Mouse (Mus musculus): ENCODE results near the gene Cacna2d3. TPM values are rescaled to one million over a fixed set of nuclear protein-coding genes. Genes with fewer than 3 reads are reported as not detected.

Cacna2d3 gene
- total RNA-seq, 1 experiment from 2014 or later, result not detected

DNA sequence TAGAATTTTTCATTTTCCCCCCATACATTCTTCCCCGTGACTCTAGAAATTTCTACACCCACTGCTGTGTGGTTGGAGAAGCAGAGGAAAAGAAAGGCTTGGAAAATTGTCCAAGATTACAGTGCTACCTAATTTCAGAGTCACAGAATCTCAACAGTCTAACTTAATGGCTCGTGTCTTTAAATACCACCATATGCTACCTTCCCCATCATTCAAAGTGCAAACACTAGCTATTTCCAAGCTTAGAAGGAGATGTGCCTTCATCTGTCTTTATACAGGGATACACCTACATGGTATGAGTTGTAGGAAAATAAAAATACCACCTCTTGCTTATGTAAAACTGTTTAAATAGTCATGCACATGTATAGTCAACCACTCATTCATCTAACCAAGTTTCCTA lies 742.4 kb downstream of the Cacna2d3 start:
- ATAC-seq (replicated peaks in 1 of 2; ENCODE audit: insufficient read depth in 1 of 2, low FRiP score in 2 of 2, low TSS enrichment in 1 of 2, low read depth in 1 of 2, poor library complexity in 2 of 2, severe bottlenecking in 2 of 2), result no peak

DNA sequence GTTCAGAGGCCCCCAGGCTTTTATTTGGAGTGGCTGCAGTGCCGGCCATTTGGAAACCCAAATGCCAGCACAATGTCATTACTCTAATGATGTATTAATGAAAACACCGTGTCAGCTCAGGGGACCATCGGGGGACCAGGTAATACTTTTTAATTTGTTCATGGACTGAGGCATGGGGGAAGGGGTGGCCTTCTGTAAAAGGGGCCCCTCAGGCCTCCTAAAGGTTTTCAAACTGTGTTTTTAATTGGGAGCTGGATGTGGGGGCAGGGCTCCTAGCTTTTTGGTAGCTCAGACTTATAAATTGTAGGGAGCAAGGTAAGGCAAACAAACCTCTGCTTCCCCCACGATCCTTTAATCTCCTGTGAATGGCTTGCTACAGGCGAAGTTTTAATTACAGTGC lies 749.0 kb downstream of the Cacna2d3 start:
- no peak for ATAC-seq (replicated peaks in 1 of 2; ENCODE audit: insufficient read depth in 1 of 2, low FRiP score in 2 of 2, low TSS enrichment in 1 of 2, low read depth in 1 of 2, poor library complexity in 2 of 2, severe bottlenecking in 2 of 2)

DNA sequence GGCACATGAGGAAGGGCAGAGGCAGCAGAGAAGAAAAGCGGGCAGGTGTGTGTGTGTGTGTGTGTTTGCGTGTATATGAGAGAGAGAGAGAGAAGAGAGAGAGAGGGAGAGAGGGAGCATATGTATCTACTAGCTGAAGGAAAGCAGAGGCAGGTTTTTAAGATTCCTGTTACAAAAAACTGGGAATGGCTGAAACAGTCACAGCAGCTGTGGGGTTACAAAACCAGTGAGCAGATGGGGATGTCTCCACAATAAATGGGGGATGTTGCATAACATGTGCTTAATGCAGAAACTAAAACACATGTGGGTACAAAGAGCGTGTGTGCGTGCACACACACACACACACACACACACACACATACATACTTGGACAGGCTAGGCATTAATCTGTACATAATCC lies 752.4 kb downstream of the Cacna2d3 start:
- ATAC-seq (replicated peaks in 1 of 2; ENCODE audit: insufficient read depth in 1 of 2, low FRiP score in 2 of 2, low TSS enrichment in 1 of 2, low read depth in 1 of 2, poor library complexity in 2 of 2, severe bottlenecking in 2 of 2), result no peak

DNA sequence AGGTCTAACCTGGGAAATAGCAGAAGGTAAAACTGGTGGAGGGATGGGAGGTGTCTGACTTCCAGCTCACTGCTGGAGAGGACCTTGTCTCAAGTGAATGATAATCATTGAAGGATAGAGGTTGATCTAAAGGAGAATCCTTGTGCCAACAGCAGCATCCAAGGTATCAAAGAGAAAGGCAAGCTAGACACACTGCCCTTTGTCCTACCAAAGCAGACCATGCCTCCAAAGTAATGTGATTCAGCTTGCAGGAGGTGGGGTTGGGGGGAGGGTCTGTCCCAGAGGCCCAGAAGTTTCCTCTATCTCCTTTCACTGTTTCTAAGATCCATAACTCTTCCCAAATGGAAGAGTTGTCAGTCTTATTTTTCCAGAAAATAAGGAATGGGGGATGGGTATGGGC lies 754.8 kb downstream of the Cacna2d3 start:
- no peak for ATAC-seq (replicated peaks in 1 of 2; ENCODE audit: insufficient read depth in 1 of 2, low FRiP score in 2 of 2, low TSS enrichment in 1 of 2, low read depth in 1 of 2, poor library complexity in 2 of 2, severe bottlenecking in 2 of 2)

DNA sequence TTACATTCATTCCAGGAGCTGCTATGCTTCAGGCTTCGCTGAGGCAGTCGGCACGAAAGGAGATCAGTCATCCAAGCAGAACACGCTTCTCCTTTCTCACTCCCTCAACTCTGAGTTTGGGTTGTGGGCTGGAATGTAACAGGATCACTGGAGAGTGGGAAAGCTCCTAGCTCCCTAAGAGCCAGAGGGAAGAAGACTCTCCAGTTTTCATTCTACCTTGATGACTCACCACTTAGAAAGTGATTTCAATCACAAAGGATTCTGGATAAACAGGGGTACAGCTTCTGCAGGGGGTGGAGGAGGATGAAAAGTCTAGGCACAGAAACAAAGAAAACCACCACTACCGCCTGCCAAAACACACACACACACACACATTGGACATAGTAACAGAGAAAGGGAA lies 760.3 kb downstream of the Cacna2d3 start:
- ATAC-seq (replicated peaks in 1 of 2; ENCODE audit: insufficient read depth in 1 of 2, low FRiP score in 2 of 2, low TSS enrichment in 1 of 2, low read depth in 1 of 2, poor library complexity in 2 of 2, severe bottlenecking in 2 of 2), result no peak

DNA sequence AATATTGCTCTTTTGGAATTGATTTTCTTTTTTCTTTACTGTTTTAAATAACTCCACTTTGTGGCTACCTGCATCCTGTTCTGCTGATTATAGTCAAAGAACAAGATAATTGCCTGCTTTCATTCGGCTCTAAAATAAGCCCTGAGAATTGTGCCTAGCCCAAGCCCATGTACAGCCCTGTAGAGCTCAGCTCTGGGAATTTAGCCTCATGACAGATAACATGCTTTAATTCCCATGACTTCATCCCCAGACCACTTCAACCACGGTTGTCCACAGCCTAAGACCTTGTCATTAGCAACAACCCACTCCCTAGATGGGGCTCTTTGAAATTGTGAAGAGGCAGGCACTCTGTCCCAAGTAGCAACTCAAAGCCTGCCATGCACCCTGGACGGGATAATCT lies 762.6 kb downstream of the Cacna2d3 start:
- no peak for ATAC-seq (replicated peaks in 1 of 2; ENCODE audit: insufficient read depth in 1 of 2, low FRiP score in 2 of 2, low TSS enrichment in 1 of 2, low read depth in 1 of 2, poor library complexity in 2 of 2, severe bottlenecking in 2 of 2)

DNA sequence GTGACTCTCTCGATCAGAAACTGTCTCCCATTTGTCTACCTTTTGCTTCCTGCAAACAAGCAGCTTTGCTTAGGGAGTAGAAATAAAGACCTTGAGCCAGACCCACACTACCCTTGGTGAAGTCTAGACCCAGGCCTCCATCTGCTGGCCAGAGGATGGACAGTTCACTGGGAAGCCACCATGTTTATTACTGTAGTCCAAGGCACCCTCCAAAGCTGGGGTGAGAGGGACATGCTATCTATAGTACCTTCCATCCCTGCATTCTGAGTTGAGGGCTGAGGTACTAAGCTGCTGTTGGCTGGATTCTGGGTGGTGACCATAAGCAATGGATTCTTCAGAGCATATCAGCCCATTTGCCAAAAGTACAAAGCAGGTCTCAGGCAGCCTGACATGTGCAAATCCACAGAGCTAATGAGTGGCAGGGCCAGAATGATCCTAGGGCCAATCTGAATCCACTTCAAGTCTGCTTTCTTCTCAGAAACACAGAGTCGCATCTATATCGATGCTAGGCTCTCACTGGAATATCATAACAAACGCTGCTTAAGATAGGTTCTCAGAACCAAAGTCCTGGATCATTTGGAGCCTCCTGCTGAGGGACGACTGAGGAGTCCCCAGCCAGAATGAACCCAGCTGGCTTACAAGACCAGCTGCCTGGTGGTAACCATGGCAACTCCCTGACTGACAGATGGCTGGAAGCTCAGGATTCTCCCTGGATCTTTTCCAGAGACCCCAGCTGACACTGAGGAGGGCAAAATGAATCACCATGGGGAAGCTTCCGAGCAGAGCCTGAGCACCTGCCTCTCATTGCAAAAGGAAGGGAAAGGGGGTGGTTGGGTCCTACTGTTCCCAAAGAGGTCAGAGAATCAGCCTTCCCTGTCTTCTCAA lies 763.3 kb downstream of the Cacna2d3 start:
- no peak for ATAC-seq (replicated peaks in 1 of 2; ENCODE audit: insufficient read depth in 1 of 2, low FRiP score in 2 of 2, low TSS enrichment in 1 of 2, low read depth in 1 of 2, poor library complexity in 2 of 2, severe bottlenecking in 2 of 2)

DNA sequence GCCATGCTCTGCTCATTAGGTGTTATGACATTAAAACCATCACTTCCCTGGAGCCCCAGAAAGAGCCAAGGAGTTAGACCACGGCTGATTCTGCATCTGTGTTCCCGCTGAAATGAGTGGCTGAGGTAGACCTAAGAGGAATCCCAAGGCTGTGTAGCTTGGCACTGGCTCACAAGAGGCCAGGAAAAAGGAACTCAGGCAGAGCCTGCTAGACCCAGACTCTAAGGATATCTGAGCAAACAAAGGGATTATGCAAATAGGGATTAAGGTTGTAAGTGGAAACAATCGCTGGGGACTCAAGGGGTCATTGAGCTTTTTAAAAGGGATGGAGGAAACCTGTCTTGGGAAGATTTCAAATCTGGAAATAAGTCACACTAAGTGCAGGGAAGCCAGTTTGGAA lies 766.5 kb downstream of the Cacna2d3 start:
- no peak for ATAC-seq (replicated peaks in 1 of 2; ENCODE audit: insufficient read depth in 1 of 2, low FRiP score in 2 of 2, low TSS enrichment in 1 of 2, low read depth in 1 of 2, poor library complexity in 2 of 2, severe bottlenecking in 2 of 2)

DNA sequence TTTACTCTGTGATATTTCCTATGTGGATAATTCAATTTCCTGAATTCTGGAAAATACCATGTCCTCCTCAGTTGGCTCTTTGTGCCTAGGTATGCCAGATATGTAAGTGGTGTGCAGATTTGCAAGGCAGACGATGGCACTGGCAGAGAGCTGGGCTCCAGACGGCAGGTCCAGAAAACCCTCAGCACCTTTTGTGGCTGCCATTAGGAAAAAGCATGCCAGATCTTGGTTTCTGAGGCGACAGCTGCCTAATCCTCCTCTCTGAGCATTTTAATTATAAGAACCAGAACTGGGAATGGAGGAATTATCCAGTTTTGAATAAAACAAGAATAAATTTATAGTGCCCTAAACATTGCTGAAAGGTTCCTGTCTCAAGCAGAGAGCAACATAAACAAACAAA lies 767.1 kb downstream of the Cacna2d3 start:
- ATAC-seq (replicated peaks in 1 of 2; ENCODE audit: insufficient read depth in 1 of 2, low FRiP score in 2 of 2, low TSS enrichment in 1 of 2, low read depth in 1 of 2, poor library complexity in 2 of 2, severe bottlenecking in 2 of 2), result no peak

DNA sequence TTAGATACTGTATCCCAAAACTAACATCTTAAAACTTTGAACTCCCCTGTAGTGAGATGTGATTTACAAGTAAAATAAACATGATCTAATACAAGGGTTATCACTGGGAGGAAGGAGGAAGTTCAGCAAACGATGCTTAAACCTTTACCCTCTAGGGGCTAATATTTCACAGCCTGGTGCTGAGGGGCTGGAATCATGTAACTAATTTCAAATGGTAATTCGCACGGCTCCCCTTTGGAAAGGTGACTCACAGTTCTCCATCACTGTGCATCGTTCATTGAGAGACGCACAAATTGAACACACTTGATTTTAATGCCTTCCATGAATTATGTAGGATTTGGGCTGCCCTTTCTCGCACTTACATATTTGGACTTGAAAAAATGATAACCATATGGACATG lies 767.6 kb downstream of the Cacna2d3 start:
- no peak for ATAC-seq (replicated peaks in 1 of 2; ENCODE audit: insufficient read depth in 1 of 2, low FRiP score in 2 of 2, low TSS enrichment in 1 of 2, low read depth in 1 of 2, poor library complexity in 2 of 2, severe bottlenecking in 2 of 2)

DNA sequence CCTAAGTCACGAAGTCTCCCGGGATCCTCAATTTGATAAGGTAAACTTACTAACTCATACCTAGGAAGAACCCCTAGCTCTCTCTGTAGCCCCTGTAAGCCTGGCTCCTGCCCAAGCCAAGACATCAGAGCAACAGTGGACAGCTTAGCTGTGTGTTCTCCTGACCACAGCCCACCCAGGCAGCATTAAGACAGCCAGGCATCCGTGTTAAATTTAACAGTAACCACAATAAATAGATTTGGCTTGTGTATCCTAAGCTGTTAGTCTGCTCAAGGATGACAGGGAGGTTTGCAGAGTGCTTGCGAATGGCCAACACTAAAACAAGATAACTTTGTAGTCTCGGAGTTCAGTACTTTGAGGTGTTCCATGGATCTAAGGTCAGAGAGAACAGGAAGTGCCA lies 768.3 kb downstream of the Cacna2d3 start:
- no peak for ATAC-seq (replicated peaks in 1 of 2; ENCODE audit: insufficient read depth in 1 of 2, low FRiP score in 2 of 2, low TSS enrichment in 1 of 2, low read depth in 1 of 2, poor library complexity in 2 of 2, severe bottlenecking in 2 of 2)

DNA sequence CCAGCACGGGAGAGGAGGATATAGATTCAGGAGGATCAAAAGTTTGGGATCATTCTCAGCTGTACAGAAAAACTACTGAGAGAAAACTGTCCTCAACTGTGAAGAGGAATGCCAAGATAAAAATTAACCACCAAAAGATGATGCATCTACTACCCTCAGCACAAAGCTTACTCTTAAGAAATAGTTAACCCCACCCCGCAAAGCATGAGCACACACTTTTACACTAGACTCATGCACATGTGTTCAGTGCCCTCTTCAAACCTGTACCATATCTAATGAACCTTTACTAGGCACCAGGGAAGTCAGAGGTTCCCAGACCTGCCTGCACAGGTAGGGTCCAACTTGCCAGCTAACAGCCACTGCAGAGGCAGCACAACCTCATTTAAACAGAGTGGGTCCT lies 771.2 kb downstream of the Cacna2d3 start:
- no peak for ATAC-seq (replicated peaks in 1 of 2; ENCODE audit: insufficient read depth in 1 of 2, low FRiP score in 2 of 2, low TSS enrichment in 1 of 2, low read depth in 1 of 2, poor library complexity in 2 of 2, severe bottlenecking in 2 of 2)

DNA sequence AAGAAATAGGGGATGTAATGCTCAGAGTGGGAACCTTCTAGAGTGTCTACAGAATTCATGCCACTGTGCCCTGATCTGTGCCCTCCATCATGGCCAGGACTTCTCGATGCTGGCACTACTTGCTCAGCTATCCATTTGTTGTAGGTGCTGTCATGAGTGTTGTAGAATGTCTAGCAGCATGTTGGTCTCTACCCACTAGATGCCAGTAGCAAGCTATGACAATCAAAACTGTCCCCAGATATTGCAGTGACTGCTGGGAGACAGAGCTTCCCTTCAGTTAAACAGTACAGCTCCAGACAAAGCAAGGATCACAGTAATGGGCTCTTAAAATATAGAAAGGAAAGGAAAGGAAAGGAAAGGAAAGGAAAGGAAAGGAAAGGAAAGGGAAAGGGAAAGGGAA lies 771.9 kb downstream of the Cacna2d3 start:
- no peak for ATAC-seq (replicated peaks in 1 of 2; ENCODE audit: insufficient read depth in 1 of 2, low FRiP score in 2 of 2, low TSS enrichment in 1 of 2, low read depth in 1 of 2, poor library complexity in 2 of 2, severe bottlenecking in 2 of 2)

DNA sequence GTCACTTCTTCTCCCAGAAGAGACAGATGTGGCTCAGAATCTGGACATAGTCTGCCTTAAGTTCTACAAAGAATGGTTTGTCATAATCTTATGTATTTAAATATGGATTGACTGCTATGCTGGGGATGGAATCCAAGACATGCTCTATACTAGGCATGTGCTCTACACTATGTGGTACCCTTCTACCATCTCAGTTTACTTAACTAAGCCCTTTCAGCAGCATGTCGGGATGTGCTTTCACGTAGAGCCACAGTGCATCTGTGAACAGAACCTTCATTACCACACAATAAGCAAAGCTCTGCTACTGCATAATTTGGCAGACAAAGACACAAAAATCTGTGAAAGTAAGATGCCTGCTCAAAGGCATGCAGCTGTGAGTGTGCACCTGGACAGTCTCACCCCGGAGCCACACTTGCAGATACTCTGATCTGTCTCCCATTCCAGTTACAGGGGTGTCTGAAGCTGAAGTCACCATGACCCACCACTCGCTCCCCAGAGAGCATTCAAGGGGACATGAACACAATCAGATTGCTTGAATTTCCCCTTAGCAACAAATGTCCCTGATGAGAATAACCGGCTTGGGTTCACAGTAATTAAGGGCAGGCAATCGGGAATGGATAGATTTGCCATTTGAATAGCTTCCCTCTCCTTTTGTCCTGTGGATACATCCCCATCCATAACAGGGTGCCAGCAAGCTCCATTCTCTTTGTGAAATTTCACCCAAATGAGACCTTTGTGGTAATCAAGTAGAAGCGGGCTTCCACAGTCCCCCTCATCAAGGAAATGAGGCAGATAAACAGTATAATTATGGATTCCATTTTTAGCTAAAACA lies 773.4 kb downstream of the Cacna2d3 start:
- ATAC-seq (replicated peaks in 1 of 2; ENCODE audit: insufficient read depth in 1 of 2, low FRiP score in 2 of 2, low TSS enrichment in 1 of 2, low read depth in 1 of 2, poor library complexity in 2 of 2, severe bottlenecking in 2 of 2), result no peak

DNA sequence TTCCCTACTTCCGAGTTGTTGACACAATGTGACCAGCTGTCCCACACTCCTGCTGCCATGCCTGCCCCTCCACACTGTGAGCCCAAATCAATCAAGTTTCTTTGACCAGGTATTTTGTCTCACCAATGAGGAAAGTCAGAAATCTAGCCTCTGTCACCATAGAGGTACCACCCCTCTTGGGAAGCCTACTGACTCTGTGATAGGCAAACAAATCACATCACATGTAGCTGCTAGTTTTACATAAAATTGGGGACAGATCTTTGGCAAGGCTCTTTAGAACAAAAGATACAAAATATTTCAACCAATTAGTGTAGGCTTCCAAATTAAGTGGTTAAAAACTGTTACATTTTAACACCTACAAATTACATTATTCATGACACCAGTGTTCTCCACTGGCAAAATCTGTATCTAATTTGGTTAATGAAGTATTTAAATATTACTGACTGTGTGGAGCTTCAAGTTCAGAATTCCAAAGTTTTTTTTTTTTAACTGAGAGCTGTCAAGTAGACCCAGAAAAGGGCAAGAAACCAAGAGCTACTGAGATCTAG lies 788.8 kb downstream of the Cacna2d3 start:
- ATAC-seq (replicated peaks in 1 of 2; ENCODE audit: insufficient read depth in 1 of 2, low FRiP score in 2 of 2, low TSS enrichment in 1 of 2, low read depth in 1 of 2, poor library complexity in 2 of 2, severe bottlenecking in 2 of 2), result no peak

DNA sequence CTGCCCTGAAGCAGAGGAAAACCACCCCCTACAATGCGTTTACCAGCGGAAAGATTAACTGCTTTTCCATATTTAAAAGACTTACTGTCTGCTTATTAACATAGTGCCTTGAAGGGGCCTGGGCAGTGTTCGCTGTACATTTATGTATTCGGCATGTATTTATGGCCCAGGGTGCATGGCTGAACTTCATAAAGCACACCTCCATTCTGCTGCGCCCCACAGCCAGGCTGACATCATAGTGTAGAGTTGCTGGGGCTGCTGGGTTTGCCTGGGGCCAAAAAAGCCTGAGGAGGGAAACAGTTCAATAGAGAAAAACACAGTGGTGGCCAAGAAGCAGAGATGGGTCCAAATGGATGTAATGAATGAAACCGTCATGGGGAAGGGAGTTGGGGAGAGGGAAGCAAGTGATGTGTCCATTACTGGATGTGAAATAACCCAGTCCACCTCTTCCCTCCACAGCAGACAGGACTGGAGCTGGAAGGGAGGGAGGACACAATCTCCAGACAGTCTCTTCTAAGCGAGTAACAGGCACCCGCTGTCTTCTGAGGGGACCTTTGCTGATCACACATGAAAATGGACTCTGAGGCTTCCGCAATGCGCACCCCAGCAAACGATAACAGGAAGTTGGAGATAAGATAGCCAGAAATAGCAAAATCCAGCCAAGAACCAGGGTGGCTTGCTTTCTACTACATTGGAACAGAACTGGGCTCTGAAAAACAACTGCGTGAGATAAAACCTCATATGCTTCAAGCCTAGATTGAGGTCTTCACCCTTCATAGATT lies 798.3 kb downstream of the Cacna2d3 start:
- no peak for ATAC-seq (replicated peaks in 1 of 2; ENCODE audit: insufficient read depth in 1 of 2, low FRiP score in 2 of 2, low TSS enrichment in 1 of 2, low read depth in 1 of 2, poor library complexity in 2 of 2, severe bottlenecking in 2 of 2)

DNA sequence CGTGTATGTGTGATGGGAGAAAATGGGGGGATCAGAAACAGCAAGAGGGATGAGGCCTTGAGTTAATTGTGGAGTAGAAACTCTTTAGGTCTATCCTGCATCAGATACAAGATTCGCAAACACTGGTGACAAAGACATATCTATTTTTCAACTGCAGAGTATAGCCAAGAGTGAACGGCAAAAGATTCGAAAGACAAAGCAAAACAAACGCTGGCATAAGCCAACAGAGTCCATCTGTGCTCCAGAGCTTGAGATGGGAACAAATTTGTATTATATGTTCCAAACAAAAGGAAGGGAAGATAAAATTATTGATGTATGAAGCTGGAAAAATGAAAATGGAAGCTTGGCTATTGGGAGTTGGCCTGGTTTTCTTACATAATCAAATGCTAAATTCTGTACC lies 802.8 kb downstream of the Cacna2d3 start:
- no peak for ATAC-seq (replicated peaks in 1 of 2; ENCODE audit: insufficient read depth in 1 of 2, low FRiP score in 2 of 2, low TSS enrichment in 1 of 2, low read depth in 1 of 2, poor library complexity in 2 of 2, severe bottlenecking in 2 of 2)

DNA sequence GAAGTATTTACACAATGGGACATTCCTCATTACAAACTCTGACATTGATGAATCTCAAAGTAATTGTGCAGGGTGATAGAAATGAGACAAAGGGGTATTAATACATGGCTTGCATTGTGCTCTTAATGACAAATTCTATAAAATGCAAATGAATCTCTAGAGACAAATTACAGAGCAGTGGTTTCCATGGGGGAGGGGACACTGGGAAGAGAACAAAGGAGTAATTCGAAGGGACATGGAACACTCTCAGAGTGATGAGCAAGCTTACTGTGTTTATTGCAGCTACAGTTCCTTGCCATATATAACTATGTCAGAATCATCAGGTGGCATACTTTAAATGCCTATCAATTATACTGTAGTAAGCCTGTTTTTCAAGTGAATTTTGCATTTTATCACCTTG lies 806.7 kb downstream of the Cacna2d3 start:
- no peak for ATAC-seq (replicated peaks in 1 of 2; ENCODE audit: insufficient read depth in 1 of 2, low FRiP score in 2 of 2, low TSS enrichment in 1 of 2, low read depth in 1 of 2, poor library complexity in 2 of 2, severe bottlenecking in 2 of 2)
